Mouse (Mus musculus): Measurements from ENCODE around the gene Fbxw7.
A peak's percentile ranks its signal among the peaks of the same experiment; 100 is the strongest.
"Not testable (repeated sequence)": the region's sequence is repeated elsewhere in the genome, so short reads cannot be mapped to it uniquely, and the experiment has no call there.

The Fbxw7 gene

GRCm38 (mm10) chr3:84826938-84827337, 11.9 kb downstream of the Fbxw7 start:
- DNase-seq (ENCODE audit: low spot score in 2 of 2), result peak; percentile 30 to 37

DNA sequence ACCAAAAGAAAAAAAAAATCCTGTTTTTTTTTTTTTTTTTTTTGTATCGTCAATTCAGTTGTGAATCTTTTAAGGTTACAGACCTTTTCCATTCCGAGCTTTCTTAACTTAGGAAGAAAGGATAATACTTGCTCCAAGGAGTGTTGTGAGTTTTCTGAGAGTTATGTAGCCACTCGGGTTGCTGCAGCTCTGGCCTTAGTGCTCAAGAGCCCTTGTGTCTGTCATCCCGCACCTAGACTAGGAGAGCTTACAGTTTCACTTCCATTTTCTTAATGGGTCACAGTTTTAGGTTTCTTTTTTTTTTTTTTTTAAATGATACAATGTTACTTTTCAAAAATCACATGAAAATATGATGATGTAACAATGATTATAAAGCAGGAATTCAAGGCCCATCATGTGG, 12.5 kb downstream of the Fbxw7 start:
- peak; percentile 30 to 57 for DNase-seq (ENCODE audit: low spot score in 2 of 2)

- no peak for DNase-seq (ENCODE audit: low spot score in 2 of 2)
Observed at GRCm38 (mm10) chr3:84829366-84829765, 14.3 kb downstream of the Fbxw7 start.

DNA sequence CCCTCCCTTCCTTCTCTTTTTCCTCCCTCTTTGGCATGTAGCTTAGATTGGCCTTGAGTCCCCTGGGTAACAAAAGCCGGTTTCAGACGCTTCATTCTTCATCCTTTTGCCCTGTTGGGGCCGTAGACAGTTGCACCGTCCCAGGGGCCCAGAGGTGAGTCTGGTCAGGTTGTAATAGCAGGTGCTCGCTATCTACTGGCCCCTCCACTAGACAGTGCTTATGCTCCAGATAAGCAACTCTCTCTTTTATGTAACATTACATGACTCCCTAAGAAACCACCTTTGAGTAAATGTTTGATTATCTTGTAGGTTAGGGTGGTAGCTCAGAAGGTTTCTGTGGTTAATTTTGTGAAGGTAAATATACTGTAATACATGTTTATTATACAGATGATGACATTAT, 21.0 kb downstream of the Fbxw7 start:
- DNase-seq (ENCODE audit: low spot score in 2 of 2), result no peak

- no peak for DNase-seq (ENCODE audit: low spot score in 2 of 2)
Observed at GRCm38 (mm10) chr3:84837984-84838383, 22.9 kb downstream of the Fbxw7 start.

DNA sequence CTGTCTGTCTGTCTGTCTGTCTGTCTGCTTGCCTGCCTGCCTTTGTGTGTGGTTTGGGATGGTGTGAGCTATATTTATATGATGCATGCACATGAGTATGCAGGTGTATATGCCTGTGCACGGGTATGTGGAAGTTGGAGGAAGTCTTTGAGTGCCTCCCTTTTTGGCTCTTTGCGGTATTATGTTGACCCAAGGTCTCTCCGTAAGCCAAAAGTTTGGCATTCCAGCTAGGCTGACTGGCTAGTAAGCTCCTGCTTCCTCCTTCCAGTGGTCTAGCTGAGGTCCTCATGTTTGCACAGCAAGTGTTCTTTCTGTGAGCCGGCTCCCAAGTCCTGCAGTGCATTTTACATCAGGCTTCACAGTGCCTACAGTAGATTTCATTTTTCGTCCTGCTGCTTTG, 24.4 kb downstream of the Fbxw7 start:
- DNase-seq (ENCODE audit: low spot score in 2 of 2), result no peak

- DNase-seq (ENCODE audit: low spot score in 2 of 2), result no peak
Observed at GRCm38 (mm10) chr3:84841271-84841670, 26.2 kb downstream of the Fbxw7 start.

- no peak for DNase-seq (ENCODE audit: low spot score in 2 of 2)
Observed at GRCm38 (mm10) chr3:84842793-84843192, 27.7 kb downstream of the Fbxw7 start.

DNA sequence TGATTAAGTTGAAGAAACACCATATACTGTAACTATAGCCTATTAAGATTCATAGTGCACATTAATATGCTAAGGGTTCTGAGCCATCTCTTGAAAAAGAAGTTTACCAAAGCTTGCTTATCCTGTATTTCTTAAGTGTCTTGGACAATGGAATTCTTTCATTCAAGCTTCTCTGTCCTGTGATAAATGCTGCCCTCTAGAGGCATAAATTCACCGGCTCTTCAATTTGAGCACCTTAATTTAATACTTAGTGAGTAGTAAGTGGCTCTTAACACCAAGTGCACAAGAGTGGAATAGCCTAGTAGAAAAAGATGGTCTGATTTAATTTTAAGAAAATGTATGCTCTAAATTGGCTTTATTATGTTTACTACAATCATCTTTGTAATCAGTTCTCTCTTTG, 28.5 kb downstream of the Fbxw7 start:
- DNase-seq (ENCODE audit: low spot score in 2 of 2), result peak; percentile 28 to 51

- no peak for DNase-seq (ENCODE audit: low spot score in 2 of 2)
Observed at GRCm38 (mm10) chr3:84848798-84849197, 33.7 kb downstream of the Fbxw7 start.

DNA sequence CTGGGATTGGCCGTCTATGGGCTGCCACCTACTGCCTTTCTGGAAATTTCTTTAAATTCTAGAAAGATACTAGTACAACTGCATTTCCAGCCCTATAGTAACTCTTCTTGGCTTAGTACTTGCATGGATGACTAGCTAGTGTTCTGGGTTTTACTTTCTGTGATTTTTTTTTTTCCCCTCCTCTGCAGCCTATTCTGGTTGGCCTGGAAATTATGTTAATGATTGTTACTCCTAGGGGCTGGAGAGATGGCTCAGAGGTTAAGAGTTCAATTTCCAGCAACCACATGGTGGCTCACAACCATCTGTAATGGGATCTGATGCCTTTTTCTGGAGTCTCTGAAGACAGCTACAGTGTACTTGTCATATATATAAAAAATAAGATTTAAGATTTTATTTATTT, 35.4 kb downstream of the Fbxw7 start:
- DNase-seq (ENCODE audit: low spot score in 2 of 2), result no peak

DNA sequence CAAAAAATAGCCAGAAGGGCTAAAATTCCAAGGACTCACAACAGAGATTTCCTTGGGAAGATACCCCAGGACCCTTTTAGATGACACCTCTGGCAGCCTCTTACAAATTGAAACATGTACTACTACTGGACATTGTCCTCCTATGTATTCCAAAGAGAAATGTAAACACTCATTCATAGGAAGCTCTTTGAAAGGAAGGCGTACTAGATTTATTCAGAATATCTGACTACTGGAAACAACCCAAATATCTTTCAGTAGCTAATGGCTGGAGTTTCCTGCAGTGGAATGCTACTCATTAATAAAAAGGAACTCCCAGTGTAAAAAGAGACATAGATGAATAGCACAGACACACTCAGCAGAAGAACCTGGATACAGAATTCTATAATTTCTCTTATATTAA, 36.7 kb downstream of the Fbxw7 start:
- no peak for DNase-seq (ENCODE audit: low spot score in 2 of 2)

DNA sequence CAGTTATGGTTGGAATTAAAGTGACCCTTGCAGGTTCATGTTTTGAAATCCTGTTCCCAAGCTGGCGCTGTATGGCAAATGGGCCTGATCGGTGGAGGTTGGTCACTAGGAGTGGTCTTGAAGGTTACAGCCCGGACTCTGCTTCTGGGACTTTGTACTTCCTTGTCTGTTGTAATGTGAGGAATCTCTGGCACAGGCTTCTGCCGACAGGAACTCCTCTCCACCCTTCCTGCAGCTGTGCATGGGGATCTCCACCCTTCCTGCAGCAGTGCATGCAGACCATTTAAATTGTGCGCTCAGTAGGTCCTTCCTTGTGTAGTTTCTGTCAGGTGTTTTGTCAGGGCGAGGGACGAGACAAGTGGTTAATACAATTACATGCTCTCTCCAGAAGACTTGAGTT, 37.8 kb downstream of the Fbxw7 start:
- peak in 1 of 2 experiments; percentile 8 for DNase-seq (ENCODE audit: low spot score in 2 of 2)

DNA sequence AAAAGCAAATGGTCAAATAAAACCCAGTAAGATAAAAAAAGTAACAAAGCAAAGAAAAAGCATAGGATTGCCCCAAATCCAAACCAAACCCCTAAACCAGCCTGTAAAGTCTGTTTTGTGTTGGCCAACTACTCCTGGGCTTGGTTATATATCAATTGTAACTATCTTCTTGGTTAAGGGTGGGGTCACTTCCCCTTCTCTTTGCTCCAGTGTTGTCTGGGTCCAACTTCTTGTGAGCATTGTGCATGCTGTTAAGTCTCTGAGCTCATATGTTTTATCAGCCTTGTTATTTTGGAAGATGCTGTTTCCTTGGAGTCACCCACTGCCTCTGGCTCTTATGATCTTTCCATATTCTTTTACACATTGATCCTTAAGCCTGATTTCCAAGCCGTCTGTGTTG, 39.4 kb downstream of the Fbxw7 start:
- DNase-seq (ENCODE audit: low spot score in 2 of 2), result no peak

GRCm38 (mm10) chr3:84860669-84861068, 45.6 kb downstream of the Fbxw7 start:
- no peak for DNase-seq (ENCODE audit: low spot score in 2 of 2)

- DNase-seq (ENCODE audit: low spot score in 2 of 2), result not testable (repeated sequence)
Observed at GRCm38 (mm10) chr3:84861817-84862216, 46.7 kb downstream of the Fbxw7 start.

DNA sequence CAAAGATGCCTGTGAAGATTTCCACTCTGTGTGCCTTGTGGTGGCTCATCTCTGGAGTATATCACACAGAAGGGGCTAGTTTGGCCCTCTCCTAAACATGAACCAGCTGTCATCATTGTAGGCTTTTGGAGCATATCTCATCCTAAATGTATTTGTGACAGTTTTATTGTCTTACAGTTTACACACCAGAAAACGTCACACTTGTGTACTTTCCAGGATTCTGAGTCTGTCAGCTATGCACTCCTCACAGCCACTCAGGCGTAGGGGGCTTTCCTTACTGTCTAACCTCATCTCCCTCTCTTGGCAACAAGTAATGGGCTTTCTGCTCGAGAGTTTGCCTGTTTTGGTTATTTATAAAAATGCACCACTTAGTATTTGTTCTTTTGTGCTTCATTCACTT, 50.6 kb downstream of the Fbxw7 start:
- no peak for DNase-seq (ENCODE audit: low spot score in 2 of 2)

DNA sequence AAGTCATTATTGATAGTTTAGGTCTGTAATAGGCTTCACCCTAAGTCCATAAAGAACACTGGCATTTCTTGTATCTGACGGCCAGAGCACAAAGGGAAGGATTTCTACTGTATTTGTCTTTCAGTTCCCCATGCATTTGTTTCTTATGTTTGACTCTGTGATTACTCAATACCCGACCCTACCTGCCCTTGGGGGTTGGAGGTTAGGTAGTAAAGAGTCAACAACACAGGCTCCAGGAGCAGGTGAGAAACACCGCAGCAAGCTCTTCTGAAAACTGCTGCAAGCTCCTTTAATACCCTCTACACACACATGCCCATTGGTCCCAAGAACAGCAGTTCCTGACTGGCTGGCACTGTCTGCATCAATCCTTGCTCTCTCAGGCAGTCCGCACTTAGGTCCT, 51.8 kb downstream of the Fbxw7 start:
- no peak for DNase-seq (ENCODE audit: low spot score in 2 of 2)

GRCm38 (mm10) chr3:84867434-84867975, 52.4 kb downstream of the Fbxw7 start:
- no peak for DNase-seq (ENCODE audit: low spot score in 2 of 2)

DNA sequence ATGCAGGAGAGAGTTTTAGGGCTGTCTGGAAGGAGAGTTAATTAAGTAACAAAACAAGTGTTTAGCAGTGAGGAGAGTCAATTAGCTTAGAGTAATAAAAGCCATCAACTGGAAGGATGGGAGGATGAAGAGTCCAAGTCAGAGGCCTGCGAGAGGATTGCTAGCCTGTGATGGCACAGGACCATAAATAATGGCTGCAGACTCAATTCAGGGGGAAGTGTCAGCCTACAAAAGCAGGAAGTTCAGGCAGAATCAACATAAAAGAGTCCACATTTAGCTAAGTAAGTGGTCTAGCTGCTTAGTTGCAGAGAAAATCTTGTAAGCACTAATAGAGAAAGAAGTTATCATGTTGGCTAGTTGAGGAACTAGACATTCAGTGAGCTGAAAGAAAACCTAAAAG, 52.9 kb downstream of the Fbxw7 start:
- no peak for DNase-seq (ENCODE audit: low spot score in 2 of 2)

DNA sequence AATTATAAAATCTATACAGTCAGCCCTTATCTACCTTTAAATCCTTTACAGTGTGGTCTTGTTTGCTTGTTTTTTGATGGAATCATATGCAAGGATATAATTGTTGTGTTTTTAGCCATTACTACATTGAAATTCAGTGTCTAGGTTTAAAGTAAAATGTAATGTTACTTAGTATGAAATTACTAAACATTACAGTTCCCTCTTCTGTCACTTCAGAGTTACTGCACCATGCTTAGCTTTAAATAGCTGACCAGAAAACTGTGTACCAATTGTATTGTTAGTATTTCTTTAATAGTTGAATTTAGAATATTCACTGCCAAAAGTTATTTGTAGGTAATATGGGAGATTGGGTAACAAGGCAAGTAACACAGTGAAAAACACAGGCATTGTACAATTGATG, 55.1 kb downstream of the Fbxw7 start:
- no peak for DNase-seq (ENCODE audit: low spot score in 2 of 2)

- DNase-seq (ENCODE audit: low spot score in 2 of 2), result no peak
Observed at GRCm38 (mm10) chr3:84875306-84875705, 60.2 kb downstream of the Fbxw7 start.

GRCm38 (mm10) chr3:84876211-84876610, 61.1 kb downstream of the Fbxw7 start:
- no peak for DNase-seq (ENCODE audit: low spot score in 2 of 2)

DNA sequence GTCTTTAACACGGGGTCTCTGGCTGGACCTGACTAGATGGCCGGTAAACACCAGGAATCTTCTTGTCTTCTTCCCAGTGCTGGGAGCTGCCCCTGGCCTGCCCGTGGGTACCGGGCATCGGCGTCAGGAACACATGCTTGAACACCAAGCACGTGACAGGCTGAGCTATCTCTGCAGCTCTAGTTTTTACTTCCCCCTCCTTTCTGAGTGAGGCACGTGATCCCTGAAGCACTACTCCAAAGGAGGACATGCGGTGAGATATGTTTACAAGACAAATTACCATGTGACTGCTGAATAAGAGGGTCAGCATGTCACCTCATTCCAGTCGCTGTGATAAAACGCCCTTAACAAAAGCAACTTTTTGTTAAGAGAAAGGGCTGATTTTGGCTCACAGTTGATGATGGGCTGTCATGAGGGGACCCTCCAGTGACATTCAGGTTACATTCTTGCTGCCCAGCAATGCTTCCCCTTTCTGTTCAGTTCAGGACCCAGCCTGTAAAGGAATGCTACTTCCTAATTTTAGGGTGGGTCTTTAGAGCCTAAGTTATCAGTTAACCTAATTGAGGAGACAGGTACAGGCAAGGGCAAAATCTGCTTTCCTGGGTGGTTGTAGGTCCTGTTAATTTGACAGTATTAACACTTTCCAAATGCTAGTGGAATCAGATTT, 68.9 kb downstream of the Fbxw7 start:
- peak; percentile 49 to 53 for DNase-seq (ENCODE audit: low spot score in 2 of 2)

Measured in spleen, postnatal 36 days (tissue).